Mouse (Mus musculus) liver, embryonic 14.5 days (tissue): ENCODE results near the gene Gm10518.

Experiments
- CTCF ChIP-seq: IDR thresholded peaks from 2 replicates; pipeline ENCODE4 v1.5.1; 2016; ENCODE audit warnings: antibody characterized with exemption, low read depth, control low read depth
- EP300 ChIP-seq: IDR thresholded peaks from 2 replicates; pipeline ENCODE4 v1.6.1; 2016; ENCODE audit warnings: antibody characterized with exemption, low read depth

DNA sequence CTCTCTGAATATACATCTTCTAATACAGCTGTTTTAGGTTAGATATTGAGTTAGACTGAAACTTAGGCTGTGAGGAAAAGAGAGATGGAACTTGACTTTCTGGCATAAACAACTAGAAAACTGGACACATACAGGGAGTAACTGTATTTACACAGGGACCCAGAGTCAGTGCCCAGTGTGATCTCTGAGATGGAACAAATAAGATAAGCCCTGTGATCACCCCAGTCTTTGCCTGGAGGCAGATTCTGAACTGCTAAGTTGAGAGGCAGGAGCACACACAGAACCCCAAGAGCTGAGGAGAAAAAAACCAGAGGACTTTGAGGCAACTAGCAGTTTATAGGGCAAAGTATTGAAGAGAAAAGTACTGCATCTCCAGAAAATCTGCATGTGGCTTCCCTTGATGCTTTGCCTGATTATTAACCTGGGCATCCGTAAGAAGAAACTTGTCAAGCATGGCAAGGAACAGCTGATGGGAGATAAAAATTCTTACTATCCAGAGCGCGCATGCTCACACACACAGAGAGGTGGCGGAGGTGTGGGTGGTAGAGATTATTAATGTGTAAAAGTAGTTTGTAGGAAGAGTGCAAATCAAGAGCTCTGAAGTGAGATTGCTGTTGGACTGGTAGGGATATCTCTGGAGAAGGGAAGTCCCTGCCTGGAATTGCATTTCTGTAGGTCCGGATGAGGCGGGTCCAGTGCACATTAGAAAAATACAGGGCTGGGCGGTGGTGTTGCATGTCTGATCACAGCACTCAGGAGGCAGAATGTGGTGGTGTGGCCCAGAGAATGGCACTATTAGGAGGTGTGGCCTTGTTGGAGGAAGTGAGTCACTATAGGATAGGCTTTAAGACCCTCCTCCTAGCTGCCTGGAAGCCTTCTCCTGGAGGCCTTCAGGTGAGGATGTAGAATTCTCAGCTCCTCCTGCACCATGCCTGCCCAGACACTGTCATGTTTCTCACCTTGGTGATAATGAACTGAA is 33.5 kb downstream of the Gm10518 start:
- TF ChIP-seq EP300, result no peak
- TF ChIP-seq CTCF, result no peak
